ENCODE assay signal across 8 mouse cellular contexts in the genomic region with DNA sequence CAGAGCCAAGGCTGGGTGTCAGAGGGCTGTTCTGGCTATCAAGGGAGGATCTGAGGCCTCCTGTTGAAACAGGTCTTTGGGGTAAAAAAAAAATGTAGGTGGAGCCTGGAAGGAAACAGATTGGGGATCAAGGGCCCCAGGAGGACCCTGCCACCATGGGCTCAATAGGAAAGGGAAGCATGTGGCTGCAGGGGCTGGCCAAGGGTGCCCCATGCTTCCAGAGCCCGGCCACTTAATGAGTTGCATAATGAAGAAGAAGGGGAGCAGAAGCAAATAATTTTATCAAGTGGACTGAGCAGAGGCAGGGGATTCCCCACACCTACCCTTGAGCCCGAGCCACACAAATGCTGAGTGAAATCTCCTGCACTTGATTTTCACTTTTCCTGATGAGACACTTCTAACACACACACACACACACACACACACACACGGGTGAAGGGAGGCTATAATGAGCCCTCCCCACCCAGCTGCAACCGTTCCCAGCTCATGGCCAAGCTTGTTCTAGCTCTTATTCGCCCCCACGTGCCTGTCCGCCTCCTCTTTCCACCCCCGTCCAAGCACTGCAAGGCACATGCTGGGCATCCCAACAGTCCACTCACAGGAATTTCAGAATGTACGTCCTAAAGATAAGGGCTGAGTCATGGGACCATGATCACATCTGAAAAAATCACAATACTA. TPM values are rescaled to one million over a fixed set of nuclear protein-coding genes. Genes with fewer than 3 reads are reported as not detected.
A peak's percentile ranks its signal among the peaks of the same experiment; 100 is the strongest.
DNase-seq lines count a peak whose midpoint lies in the region; ATAC-seq lines count a peak whose summit lies in the region.
"Had no signal": no experiment of that assay in that cellular context is flagged by ENCODE, and none has a peak within 500 bp of the region (broad histone marks: within the 10 kb centered on the region; RNA-seq: fewer than 3 reads in every experiment).

No protein-coding gene starts in this region.

- H3K9ac ChIP-seq in lung, embryonic 16.5 days (ENCODE audit: low read length), result peak overlapping the region; percentile 55
- H3K9ac ChIP-seq: hindbrain, embryonic 12.5 days had no signal

- H3K27me3 ChIP-seq in lung, embryonic 16.5 days (ENCODE audit: control insufficient read depth, insufficient read depth, low read depth, low read length), result no peaks in the 10 kb centered on the region
- H3K27me3 ChIP-seq: hindbrain, embryonic 12.5 days had no signal

- WGBS in lung, embryonic 16.5 days, result 37% methylated on average over 9 of the region's 9 CpGs

- H3K4me3 ChIP-seq in lung, embryonic 16.5 days (ENCODE audit: low read length), result no peak overlapping the region
- H3K4me3 ChIP-seq: hindbrain, embryonic 12.5 days had no signal

- H3K4me1 ChIP-seq in lung, embryonic 16.5 days (replicated peaks; ENCODE audit: control insufficient read depth, insufficient read depth, low read length), result peaks cover 64% of the 10 kb centered on the region

- ATAC-seq in common myeloid progenitor, adult 5-6 weeks (replicated peaks; ENCODE audit: low read depth, poor library complexity, severe bottlenecking), result peak; percentile 77
- peak; percentile 57 for ATAC-seq in lung, embryonic 16.5 days (ENCODE audit: low read depth)

- H3K27ac ChIP-seq in lung, embryonic 16.5 days (ENCODE audit: low read length), result peak overlapping the region; percentile 88
- H3K27ac ChIP-seq: hindbrain, embryonic 12.5 days had no signal

- no peaks in the 10 kb centered on the region for H3K36me3 ChIP-seq in lung, embryonic 16.5 days (ENCODE audit: control insufficient read depth, insufficient read depth, low read length)
- H3K36me3 ChIP-seq: hindbrain, embryonic 12.5 days had no signal

- no peaks in the 10 kb centered on the region for H3K9me3 ChIP-seq in lung, embryonic 16.5 days (ENCODE audit: control insufficient read depth, low read length)
- H3K9me3 ChIP-seq: hindbrain, embryonic 12.5 days had no signal

- H3K4me2 ChIP-seq in lung, embryonic 16.5 days (ENCODE audit: low read depth, low read length), result peak overlapping the region; percentile 21
- H3K4me2 ChIP-seq: hindbrain, embryonic 12.5 days had no signal

- DNase-seq in left cerebral cortex, adult 18-20 months (ENCODE audit: low spot score in 2 of 2), result peak; percentile 56 to 65
- DNase-seq in left cerebral cortex, adult 11 months (ENCODE audit: low spot score), result no peak
- DNase-seq in Muller cell, postnatal 12 days (ENCODE audit: inconsistent ontology term), result peak; percentile 77
- DNase-seq in layer of hippocampus, adult 18-20 months (ENCODE audit: low spot score in 2 of 2), result no peak
- no peak for DNase-seq in MN1 (ENCODE audit: low spot score)

RNA-seq across cellular contexts. Expression of gene Sipa1l3, which starts 6.7 kb away (rescaled TPM):
- 10 to 100 TPM; 54.7 to 54.9 TPM for total RNA-seq in left cerebral cortex, adult 18-20 months (2021)
- 7.7 and 9.9 TPM in 2 replicates for total RNA-seq in common myeloid progenitor, adult 5-6 weeks (2017)
- 21.6 and 21.8 TPM in 2 replicates for polyA plus RNA-seq in lung, embryonic 16.5 days (2015; fragmentation: Nextera tagmentation; extraction: Ambion mirVana)
- total RNA-seq in layer of hippocampus, adult 18-20 months (2021), result 100 to 1,000 TPM; 219 to 232 TPM

Comparison
In these comparisons a context has a peak if more than half of its experiments do, and no peak if none do; other contexts are left out.
1. DNase-seq: peak in left cerebral cortex, adult 18-20 months (2 of 2) and Muller cell, postnatal 12 days (single experiment); none in left cerebral cortex, adult 11 months (single experiment), layer of hippocampus, adult 18-20 months (0 of 2) and MN1 (single experiment).